Mouse (Mus musculus) cerebellum, postnatal 25 days (tissue): ENCODE data around the gene Ctsa.
"Not testable (repeated sequence)": the region's sequence is repeated elsewhere in the genome, so short reads cannot be mapped to it uniquely, and the experiment has no call there.

Experiments
- DNase-seq, 2 experiments: peaks; one replicate each; pipeline ENCODE4 v3.0.0; 2021; ENCODE audit warnings: mixed read lengths in 2 of 2

Ctsa gene

DNA sequence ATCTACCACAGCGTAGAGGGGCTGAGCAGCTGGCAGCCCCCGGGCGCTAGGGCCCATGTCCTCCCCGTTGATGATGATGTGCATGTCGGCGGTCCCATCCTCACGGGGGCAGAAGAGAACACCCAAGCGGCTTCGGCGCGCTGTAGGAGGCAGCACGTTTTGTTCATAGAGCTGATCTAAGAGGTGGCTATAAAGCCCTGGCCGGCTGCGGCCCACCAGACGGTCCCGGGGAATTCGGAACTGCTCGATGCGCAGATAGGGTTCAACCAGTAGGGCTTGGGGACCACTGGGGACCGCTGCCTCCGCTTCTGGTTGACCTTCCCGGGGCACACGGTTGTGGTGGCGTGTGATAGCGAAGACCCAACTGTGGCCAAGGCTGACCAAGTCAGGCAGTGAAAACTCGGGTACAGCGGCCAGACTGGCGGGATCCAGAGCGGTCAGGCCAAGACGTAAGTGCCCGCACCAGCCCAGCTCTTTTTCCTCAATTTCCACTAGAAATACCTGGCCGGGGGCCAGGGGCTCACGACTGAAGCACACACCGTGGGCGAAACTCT lies at the start of gene Ctsa:
Ctsa (plus strand) TSS at position 126 of the 554 bp plus-strand sequence.
- peak; percentile 82 to 84 for DNase-seq

DNA sequence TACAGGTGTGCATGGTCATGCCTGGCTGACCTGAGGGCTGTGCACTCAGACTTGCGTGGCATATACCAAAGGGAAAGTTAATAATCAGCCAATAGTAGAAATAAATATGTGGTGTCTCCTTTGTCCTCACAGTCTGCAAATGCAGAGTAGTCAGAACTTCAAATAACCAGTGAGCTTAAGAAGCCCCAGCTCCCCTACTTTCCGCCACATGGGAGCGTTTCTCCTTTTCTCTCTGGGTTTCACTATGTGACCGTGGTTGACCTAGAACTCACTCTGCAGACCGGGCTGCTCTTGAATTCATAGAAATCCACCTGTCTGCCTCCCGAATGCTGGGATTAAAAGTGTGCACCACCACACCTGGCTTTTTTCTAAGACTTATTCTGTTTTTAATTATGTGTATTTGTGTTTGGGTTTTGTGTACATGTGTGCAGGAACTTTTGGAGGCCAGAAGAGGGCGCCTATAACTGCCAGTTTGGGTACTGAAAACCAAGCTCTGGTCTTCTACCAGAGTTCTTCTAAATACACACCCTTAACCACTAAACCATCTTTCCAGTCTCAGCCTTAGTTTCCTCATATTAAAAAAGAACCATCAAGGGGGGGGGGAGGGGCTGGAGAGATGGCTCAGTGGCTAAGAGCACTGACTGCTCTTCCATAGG lies 48.6 kb upstream of the Ctsa start:
- no peak for DNase-seq

DNA sequence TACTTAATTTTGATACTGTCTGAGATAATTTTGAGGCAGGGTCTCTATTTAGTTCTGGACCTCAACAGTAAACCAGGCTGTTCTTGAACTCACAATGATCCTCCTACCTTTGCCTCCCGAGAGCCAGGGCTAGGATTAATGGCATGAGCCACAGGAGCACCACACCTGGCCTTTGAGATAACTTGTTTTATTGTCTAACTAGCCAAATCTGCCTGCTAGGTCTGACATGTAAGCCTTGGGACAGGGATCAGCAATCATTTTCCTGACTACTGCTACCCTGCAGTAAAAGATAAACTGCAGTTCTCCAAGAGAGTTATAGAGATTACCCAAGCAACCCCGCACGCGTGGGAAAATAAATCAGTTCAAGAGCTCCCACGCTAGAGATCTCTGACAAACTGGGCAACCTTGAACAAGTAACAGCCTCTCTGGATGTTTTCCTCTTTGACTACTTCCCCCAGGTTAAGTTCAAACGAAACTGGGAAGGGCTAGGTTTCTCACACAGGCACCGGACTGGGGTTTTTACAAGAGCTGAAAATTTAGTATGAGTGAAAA lies 47.7 kb upstream of the Ctsa start:
- no peak for DNase-seq

DNA sequence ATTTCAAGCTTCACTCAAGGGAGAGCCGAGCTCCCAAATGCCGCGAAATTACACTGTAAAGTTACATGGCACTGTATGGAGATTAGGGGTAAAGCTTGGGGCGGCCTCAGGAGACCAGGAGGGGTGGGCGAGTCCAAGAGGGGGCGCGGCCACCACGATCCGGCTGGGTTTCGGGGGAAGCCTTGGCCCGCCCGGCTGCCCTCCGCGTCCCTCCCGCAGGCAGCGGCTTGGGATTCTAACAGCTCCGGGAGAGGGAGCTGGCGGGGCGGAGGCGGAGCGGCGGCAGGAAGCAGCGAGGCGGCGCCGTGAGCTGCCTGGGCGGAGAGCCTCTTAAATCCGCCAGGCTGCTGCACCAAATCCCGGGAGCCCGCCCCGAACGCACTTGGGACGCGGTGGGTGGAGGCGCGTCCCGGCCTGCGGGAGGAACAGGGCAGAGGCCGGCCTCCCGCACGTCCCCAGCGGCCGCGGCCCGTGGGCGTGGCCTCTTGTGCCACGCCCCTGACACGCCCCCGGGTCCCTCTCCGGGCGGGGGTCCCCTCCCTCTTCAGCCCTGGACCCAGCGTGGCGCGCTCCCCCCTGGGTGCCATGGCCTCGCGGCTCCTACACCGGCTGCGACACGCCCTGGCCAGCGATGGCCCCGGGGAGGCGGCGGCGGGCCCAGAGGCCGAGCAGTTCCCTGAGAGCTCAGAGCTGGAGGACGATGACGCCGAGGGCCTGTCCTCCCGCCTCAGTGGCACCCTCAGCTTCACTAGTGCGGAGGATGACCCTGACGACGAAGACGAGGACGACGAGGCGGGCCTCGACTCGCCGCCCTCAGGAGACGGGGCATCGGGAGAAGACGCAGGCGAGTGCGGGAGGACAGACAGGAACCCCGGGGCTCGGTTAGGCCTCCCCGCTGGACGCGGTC lies 46.9 kb upstream of the Ctsa start, which contains the start of gene Snx21:
Snx21 (plus strand) TSS at position 343 of the 907 bp plus-strand sequence.
- peak; percentile 91 to 94 for DNase-seq

- peak in 1 of 2 experiments; percentile 45 for DNase-seq
Measured at GRCm38 (mm10) chr2:164786388-164786885, 46.2 kb upstream of the Ctsa start.

DNA sequence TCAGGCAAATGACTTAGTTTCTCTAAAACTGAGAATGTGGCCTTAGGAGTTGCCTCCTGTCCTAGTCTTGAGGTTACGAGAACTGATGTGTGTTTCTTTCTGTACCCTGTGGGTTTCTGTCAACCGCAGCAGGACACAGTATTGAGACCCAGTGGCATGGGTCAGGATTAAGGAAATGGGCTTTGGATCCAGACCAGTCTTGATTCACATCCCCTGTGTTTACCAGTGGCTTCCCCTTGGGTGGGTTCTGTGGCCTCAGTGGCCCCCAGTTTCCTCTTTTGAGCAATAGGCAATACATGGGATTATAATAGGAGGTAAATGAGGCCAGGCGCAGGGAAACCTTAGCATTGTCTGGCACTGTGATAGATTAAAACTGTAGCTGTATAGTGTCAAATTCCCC lies 45.6 kb upstream of the Ctsa start:
- DNase-seq = no peak

DNA sequence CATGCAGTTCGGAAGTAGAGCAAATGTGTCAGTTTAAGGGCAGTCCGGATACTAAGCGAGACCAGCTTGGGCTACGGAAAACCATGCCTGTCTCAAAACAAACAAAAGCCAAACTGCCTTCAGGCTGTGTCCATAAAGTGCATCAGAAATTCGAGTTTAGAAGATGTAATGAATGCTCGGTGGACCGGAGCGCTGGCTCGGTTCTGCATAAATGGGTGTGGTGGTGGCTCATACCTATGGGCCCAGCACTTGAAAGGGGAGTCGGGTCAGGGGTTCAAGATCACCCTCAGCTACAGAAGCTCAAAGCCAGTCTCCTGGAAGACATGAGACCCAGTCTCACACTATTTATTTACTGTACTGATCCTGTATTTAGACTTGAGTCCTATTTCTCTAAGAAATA lies 44.9 kb upstream of the Ctsa start:
- DNase-seq = no peak

- DNase-seq = no peak
Measured at GRCm38 (mm10) chr2:164788411-164788810, 44.3 kb upstream of the Ctsa start.

DNA sequence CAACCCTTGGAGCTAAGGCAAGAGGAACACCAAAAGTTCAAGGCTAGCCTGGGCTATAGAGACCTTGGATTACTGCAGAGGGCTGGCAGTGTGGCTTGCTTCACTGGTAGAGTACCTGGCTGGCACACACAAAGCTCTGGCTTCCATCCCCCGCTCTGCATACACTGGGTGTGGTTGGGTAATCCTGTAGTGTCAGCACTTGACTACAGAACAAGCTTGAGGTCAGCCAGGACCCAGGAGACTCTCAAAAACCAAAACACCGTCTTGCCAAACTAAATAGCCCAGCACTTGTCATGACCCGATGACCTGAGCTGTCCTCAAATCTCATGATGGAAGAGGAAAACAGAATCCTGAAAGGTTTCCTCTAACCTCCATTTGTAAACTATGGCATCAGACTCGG lies 42.2 kb upstream of the Ctsa start:
- no peak for DNase-seq

DNA sequence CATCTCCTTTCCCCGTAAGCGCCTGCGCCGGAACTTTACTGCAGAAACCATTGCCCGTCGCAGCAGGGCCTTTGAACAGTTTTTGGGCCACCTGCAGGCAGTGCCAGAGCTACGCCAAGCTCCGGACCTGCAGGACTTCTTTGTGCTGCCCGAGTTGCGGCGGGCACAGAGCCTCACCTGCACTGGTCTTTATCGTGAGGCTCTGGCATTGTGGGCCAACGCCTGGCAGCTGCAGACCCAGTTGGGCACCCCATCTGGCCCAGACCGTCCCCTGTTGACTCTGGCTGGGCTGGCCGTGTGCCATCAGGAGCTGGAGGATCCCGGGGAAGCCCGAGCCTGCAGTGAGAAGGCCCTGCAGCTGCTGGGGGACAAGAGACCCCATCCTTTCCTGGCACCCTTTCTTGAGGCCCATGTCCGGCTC lies 40.8 kb upstream of the Ctsa start:
- peak; percentile 69 for DNase-seq

GRCm38 (mm10) chr2:164792400-164793190 lies 40.1 kb upstream of the Ctsa start:
- peak in 1 of 2 experiments; percentile 12 for DNase-seq

- peak; percentile 78 to 85 for DNase-seq
Measured at GRCm38 (mm10) chr2:164793236-164793635, 39.4 kb upstream of the Ctsa start.

- DNase-seq = no peak
Measured at GRCm38 (mm10) chr2:164793772-164794171, 38.9 kb upstream of the Ctsa start.

DNA sequence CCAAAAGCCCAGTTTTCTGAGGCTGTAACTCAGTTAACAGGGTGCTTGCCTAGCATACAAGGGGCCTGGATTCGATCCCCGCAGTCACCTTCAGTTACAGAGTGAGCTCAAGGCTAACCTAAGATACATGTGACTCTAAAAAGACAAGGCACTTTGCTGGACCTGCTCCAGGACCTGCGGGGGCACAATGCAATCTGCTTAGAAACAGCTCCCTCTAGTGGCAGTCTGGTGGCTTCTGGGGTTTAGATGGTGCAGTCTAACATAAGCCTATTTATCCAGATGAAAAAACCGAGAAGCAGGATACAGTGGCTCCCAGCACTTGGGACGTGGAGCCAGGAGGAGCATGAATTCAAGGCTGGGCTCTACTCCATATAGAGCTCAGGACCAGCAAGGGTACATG lies 38.4 kb upstream of the Ctsa start:
- DNase-seq = peak; percentile 85 to 94

DNA sequence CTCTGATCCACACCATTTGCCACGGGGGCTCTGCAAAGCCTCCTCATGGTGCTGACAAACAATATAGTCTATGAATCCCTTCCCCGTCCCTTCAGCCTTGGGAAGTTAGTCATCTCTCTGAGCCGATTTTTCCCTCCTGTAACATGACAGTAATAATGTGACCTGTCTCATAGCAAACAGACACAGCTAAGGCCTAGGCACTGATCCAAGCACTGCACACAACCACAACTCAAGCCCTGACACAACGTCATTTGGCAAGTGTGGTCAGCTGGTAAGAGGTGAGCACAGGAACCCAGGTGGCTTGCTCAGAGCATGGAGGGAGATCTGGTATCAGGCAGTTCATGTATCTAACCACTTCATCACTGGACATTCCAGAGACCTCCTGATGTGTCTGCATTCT lies 36.8 kb upstream of the Ctsa start:
- DNase-seq = no peak

GRCm38 (mm10) chr2:164798554-164798953 lies 34.1 kb upstream of the Ctsa start:
- not testable (repeated sequence) for DNase-seq

DNA sequence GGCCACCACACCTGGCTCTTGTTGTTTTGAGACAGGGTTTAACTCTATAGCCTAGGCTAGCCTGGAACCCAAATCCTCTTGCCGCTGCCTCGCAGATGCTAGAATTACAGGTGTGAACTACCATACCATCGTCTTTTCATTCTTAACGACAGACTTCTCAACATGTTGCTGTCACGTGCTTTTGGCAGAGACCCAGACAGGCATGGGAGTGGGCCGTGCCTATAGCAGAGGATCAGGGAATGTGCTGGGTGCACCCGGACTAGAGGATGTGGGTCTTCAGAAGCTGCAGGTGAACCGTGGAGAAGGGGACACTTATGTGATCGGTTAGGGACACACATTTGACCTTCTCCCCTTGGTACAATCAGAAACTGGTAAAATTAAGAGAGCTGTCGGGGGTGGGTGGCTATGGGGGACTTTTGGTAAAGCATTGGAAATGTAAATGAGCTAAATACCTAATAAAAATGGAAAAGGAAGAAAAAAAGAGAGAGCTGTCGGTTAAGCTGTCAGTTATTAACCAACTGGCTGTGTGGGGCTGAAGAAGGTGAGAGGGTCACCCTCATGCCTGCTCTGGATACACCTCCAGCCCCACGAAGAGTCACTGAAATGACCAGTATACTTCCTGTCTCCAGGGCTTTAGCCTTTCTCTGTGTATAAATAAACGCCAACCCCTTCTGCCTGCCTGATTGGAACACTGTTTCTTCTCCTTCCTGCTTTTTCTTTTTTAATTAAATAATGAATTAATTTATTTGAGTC lies 32.2 kb upstream of the Ctsa start:
- DNase-seq = no peak

DNA sequence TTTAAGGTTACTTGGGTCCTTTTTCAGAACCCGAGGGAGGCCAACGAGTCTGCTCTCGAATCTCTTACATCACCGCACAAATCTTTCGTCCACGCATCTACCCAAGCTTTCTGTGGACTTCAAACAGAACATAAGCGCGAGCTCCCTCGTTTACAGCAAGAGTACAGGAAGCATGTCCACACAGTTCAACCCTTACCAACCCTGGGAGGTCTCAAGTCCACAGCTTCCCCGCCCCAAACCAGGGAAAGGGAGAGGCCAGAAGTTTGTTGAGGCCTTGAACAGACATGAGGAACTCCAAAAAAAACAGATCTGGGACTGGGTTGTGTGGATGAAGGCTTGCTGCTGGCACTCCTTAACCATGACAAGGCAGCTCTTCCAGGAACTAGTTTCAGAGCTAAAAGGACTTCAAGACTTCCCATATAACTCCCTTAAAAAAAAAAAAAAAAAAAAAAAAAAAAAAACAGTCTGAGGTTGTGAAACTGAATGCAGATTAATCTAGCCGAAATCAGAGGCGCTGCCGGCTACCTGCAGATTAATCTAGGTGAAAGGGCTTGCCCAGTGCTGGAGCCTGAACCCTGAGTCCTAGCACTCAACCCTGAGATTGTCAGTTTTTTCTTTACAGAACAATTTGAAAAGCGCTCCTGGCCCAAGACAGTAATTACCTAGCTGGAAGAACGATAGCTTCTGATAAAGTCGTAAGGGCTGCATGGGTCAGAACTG lies 29.3 kb upstream of the Ctsa start:
- DNase-seq = no peak

GRCm38 (mm10) chr2:164803921-164804313 lies 28.8 kb upstream of the Ctsa start:
- no peak for DNase-seq

- peak; percentile 97 to 99 for DNase-seq
Measured at GRCm38 (mm10) chr2:164804533-164805331, 27.9 kb upstream of the Ctsa start, which contains the start of the genes Acot8 and Zswim3. TSS of gene Acot8 (minus strand) at chr2:164804882. TSS of gene Zswim3 (plus strand) at chr2:164805098.
